Mouse (Mus musculus) small intestine, adult 2 months (tissue): ENCODE results near the gene Med13l.

Source experiments
- CTCF ChIP-seq: fragments of 200-500 bp; IDR thresholded peaks from 2 replicates; pipeline ENCODE4 v1.5.1; 2012; ENCODE audit warnings: low read depth, mild to moderate bottlenecking, control low read depth, inconsistent platforms, low read length, moderate library complexity, mixed read lengths; ENCODE audit not compliant: insufficient replicate concordance, insufficient read length; ENCODE audit errors: extremely low read depth
- POLR2A ChIP-seq: fragments of 200-500 bp; IDR thresholded peaks from 2 replicates; pipeline ENCODE4 v1.6.1; 2012; ENCODE audit warnings: low read depth, mild to moderate bottlenecking, control low read depth, inconsistent platforms, low read length, moderate library complexity

GRCm38 (mm10) chr5:118560385-118561085 lies at the start of gene Med13l:
- TF ChIP-seq CTCF (no peak), POLR2A (no peak)
